Mouse (Mus musculus) left cerebral cortex, adult 8-10 months (tissue): ENCODE data around the gene Cd9. TPM values are rescaled to one million over a fixed set of nuclear protein-coding genes. Genes with fewer than 3 reads are reported as not detected.
"Not testable (repeated sequence)": the region's sequence is repeated elsewhere in the genome, so short reads cannot be mapped to it uniquely, and the experiment has no call there.

Source experiments
- DNase-seq, 2 experiments: peaks; one replicate each; pipeline ENCODE4 v3.0.0; 2022; ENCODE audit warnings: low spot score in 2 of 2
- total RNA-seq, 4 experiments: library from RNA; stranded (reverse); gene quantifications; 2 replicates each; pipeline ENCODE4 v1.2.4; 2022

The Cd9 gene
- total RNA-seq, 4 experiments from 2014 or later = 53.2 to 129 (median 82.7) TPM

DNA sequence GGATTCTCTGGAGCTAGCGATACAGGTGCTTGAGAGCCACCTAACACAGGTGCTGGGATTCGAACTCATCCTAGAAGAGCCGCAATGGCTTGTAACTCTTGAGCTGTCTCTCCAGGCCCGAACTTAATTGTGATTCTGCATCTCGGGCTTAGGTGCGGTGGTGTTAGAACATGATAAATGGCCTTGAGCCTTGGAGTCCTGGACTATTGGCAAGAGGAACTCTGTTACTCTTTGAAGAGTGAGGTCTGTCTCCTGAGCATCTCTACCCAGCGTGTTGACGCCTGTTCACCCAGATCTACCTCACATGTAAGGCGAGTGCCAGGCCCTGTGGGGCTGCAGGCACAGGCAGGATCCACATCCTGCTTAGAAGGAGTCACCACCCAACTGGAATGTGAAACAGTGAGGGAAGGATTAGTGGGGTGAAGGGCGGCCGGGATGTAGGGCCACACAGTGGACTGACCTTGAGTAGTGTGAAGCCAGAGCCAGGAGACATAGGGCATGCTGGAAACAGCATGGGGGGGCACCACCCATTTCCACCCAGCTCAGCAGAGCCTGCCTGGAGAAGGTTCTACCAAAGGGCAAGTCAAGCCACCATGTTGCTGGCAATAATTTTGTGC, 8.7 kb upstream of the Cd9 start:
- DNase-seq = no peak

DNA sequence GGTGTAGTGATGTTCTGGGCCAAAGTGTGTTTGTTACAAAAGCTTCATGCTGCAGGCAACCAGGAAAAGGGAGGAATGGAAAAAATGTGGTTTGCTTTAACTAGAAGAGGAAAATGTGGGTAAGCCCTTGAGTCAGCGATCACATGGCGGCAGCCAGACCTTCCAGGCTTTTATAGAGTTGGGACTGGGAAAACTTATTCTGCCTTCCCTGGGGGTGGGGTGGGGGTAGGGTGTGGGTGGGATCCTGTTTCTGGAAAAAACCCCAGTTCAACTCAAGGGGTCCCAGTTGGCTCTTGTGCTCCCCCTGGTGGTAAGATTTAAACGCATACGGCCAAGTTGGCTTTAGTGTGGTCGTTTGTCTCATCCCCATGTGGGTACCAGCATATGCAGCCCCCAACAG, 3.5 kb upstream of the Cd9 start:
- DNase-seq = no peak

DNA sequence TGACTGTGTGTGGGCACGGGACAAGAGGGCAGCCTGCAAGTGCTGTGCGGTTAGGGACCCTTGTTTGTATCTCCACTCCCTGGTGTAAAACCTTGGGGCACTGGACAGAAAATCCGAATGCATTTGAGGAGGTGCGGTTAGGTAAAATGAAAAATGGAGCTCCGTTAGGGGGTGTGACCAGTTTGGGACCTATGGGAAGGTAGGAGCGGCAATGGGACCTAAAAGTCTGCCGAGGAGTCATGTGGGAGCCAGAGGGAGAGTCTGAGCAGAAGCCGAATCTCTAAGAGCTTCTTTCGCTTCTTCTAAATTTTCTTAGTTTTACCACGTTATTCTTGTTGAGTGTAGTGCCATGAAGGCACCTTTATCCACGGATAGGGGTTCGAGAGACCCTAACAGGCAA, 1.8 kb upstream of the Cd9 start:
- no peak for DNase-seq

DNA sequence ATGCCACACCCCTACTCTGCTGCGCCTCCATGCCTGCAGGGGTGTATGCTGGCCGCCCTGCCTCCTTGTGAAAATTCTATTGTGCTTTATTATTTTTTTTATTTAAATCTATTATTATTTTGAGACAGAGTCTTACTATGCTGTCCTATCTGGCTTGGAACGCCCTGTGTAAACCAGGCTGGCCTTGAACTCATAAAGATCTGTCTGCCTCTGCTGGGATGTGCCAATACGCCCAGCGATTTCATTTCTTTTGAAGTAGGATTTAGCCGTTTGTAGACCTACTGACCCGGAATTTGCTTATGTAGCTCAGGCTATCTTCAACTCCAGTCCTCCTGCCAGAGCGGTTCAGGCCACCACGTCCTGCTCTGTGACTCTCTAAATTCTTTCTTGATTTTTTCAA, 770 bp upstream of the Cd9 start:
- no peak for DNase-seq

- no peak for DNase-seq
These were observed 1.4 kb downstream of the Cd9 start for GRCm38 (mm10) chr6:125493147-125493546.

- no peak for DNase-seq
These were observed 1.9 kb downstream of the Cd9 start for GRCm38 (mm10) chr6:125492664-125493063.

DNA sequence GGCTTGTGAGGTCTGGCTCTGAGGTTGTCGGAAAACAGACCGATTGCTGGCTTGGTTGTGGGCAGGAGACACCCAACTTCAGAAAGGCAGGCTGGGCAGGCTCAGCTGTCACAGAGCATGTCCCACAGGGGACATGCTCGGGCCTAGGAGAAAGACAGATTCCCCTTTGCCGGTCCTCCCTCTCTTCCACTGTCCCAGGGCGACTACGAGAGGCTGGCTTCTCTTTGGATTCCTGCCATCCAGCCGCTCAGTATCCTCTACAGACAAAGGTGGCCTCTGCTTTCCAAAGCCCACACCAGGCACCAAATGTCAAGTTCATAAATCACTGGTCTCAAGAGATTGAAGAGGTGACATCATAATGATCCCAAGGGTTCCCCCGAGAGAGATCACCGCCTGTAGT, 2.6 kb downstream of the Cd9 start:
- no peak for DNase-seq

DNA sequence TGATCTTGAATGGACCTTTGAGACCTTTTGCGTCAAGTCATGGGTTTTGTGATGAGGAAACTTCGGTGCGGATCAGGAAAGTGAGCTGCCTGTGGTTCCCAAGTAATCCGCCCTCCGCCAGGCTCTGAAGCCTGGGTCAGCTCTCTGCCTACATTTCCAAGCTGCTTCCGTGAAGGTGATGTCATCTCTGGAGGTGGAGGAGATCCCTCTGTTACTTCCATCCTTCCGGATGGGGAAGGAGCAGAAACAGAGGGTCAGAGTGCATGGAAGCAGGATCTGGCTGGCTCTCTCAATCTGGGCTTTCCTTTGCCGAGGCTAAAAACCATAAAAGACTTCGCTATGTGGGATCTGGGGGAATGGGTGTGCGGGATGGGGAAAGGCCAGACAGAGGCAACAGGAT, 3.2 kb downstream of the Cd9 start:
- DNase-seq = no peak

GRCm38 (mm10) chr6:125489881-125490559, 4.6 kb downstream of the Cd9 start:
- no peak for DNase-seq

DNA sequence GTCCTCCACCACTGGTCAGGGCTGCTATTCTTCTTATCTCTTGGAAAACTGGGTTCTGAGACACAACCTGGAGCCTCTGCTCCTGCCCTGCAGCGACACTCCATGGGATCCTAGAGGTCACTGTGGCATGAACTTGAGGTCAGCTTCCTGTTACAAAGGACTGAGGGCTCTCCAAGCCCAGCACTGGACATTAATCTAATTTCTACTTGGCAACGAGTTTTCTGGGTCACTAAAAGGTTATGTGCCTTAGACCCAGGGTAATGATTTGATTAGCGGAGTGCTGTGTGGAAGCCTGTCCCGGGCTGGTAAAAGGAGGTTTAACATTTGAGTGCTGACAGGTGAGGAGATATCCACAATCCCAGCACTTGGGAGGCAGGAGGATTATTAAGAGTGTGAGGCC, 9.0 kb downstream of the Cd9 start:
- no peak for DNase-seq

DNA sequence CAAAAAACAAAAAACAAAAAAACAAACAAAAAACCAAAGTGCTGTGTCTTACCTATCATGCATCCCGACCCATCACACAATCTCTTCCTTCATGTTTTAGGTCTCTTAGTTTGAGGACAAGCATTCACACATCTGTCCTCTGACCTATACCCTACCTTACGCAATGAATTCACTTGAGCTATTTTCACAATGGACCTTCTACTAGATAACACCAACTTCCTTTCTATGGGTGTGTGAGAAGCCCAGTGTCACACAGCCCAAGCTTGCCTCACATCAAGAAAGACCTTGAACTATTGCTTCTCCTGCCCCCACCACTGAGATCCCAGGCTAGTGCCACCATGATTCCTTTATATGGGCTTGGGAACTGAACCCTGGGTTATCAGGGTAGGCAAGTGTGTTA, 9.9 kb downstream of the Cd9 start:
- DNase-seq = no peak

GRCm38 (mm10) chr6:125484313-125484660, 10.3 kb downstream of the Cd9 start:
- DNase-seq = not testable (repeated sequence)

DNA sequence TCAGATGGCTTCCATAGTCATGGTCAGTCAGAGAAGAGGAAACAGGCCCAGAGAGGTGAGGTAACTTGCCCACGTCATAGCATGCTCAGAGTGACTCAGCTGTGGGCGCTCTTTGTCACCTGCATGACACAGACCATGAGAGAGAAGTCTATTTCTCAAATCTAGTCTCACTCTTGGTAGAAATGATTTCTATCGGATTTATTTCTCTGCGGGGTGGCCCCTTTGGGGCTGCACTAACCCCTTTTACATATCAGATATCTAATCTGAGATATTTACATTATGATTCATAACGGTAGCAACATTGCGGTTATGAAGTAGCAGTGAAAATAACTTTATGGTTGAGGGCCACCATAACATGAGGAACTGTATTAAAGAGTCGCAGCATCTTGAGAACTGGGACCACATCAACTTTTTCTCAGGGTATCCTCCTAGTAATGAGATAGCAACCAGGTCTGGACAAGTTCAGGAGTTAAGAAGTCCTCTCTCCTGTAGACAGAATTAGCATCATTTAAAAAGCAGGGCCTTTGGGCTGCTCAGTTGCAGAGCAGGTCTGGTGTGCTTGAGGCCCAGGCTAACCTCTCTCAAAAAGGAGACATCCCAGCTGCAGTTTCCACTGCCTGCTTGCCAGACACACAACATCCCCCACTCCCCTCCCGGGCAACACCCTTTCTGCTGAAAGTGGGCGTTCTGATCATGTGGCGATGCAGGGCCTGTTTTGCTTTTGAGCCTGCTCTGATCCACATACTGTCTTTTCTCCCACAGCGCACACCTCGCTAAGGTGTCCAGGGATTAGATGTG, 10.9 kb downstream of the Cd9 start:
- no peak for DNase-seq

DNA sequence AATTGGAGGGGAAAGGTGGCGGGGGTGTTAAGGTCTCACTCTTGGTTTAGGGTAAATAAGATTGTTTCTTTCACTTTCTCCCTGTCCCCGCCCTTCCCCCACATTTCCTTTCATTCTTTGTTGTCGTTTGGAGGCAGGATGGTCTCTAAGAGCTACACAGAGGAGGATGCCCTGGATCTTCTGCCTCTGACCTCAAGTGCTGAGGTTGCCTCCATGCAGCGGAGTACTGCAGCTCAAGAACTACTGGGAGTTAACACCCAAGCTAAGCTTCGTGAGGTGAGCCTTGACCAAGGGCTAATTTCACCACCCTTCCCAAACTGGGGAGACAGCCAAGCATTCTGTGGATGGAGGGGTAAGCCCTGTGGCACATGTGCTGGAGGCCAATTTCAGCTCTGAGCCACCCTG, 12.2 kb downstream of the Cd9 start:
- no peak for DNase-seq

- no peak for DNase-seq
These were observed 12.8 kb downstream of the Cd9 start for GRCm38 (mm10) chr6:125481667-125482390.

DNA sequence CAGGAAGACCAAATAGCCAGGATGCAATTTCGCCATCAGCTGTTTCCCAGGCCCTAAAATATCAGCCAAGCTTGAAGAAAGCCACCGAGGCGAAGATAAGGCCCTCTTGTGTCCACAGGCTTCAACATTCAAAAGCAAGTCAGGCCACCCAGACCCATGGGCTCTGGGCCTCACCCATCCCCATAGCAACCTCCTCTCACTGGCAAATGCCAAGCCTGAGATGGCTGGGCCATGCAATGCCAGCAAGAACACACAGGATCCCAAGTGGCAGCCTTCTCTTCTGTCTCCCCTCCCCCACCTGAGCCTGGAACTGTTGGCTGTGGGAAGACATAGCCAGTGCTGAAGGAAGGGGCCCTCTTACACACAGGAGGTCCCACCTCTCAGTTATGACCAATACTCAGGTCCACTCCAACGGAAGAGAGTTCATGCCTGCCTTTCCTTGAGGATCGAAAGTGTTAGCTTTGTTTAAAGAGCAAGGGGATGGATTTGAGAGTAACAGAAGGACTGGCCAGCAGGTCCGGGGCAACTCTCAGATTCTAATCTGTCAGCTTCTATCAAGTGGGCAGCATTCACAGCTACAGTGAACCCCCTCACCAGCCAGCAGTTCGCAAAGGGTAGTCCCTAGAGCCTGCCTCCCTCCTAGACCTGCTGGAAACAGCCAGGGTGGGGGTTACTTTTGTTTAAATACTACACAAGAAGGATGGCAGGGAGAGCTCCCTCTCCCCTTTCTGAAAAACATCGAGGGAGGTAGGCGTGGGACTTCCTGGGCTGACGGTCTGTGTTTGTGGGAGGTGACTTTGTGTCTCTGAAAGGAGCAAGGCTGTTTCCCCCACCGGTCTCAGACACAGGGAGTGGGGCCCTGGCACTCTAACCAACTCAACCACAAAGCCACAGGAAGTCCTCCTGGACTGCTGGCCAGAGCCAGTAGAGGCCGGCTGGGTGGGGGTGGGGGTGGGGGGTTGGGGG, 13.9 kb downstream of the Cd9 start:
- no peak for DNase-seq

- DNase-seq = no peak
These were observed 15.2 kb downstream of the Cd9 start for GRCm38 (mm10) chr6:125479359-125479758.

GRCm38 (mm10) chr6:125478135-125479128, 16.2 kb downstream of the Cd9 start:
- no peak for DNase-seq

DNA sequence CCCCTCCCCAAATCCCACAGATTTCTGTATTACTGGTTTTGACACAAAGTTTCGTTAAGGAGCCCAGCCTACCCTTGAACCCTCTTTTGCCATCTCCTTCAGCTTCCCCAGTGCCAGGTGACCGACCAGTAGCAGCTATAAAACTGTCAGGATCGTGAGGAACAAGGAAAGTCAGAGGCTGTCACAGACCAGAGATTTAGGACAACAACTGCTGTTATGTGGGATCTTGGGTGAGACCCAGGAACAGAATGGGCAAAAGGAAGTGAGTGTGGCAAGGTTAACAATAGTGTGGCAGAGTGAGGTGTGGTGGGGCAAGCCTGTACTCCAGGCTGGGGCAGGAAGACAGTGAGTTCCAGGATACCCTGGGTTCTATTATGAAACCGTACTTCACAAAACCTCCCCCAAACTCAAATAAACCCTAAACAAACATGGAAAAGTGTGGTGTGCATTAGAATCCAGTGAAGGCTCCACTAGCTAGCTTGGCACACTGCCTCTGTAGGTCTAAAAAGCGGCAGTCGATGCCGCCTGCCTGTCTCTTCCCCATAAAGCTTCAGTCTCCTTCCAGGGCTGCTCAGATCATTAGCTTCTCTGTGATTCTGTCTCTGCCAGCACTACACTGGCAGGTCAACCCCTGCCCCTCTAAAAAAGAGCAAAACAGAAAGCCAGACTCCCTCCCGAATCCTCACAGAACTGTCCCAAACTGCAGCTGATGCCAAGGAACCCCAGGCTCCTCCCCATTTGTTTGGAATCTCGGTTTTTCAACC, 17.6 kb downstream of the Cd9 start:
- no peak for DNase-seq
